Mouse (Mus musculus): Measurements from ENCODE around the gene Pom121l2. TPM values are rescaled to one million over a fixed set of nuclear protein-coding genes. Genes with fewer than 3 reads are reported as not detected.
"Not testable (repeated sequence)": the region's sequence is repeated elsewhere in the genome, so short reads cannot be mapped to it uniquely, and the experiment has no call there.

The Pom121l2 gene
- polyA plus RNA-seq, 1 experiment, result 0.23 TPM

- peak overlapping the region; percentile 84 for H3K4me3 ChIP-seq (ENCODE audit: insufficient read depth, low read length)
- TF ChIP-seq POLR2A (IDR thresholded peaks at IDR 0.05; ENCODE audit: low read depth, low read length), result no peak
- TF ChIP-seq CTCF (IDR thresholded peaks at IDR 0.05; ENCODE audit: borderline replicate concordance, insufficient read depth, low read length), result peak; percentile 93
- no peaks in the 10 kb centered on the region for H3K4me1 ChIP-seq (ENCODE audit: control insufficient read depth, insufficient read depth, low read length)
These were observed 47.9 kb downstream of the Pom121l2 start for GRCm38 (mm10) chr13:22028673-22029460.

GRCm38 (mm10) chr13:22029928-22030327 lies 48.9 kb downstream of the Pom121l2 start:
- Histone ChIP-seq H3K27ac (ENCODE audit: insufficient read depth, low read length) (no peak overlapping the region), H3K4me1 (ENCODE audit: control insufficient read depth, insufficient read depth, low read length) (no peaks in the 10 kb centered on the region; the same call in 1 of the 2 replicates), H3K4me3 (ENCODE audit: insufficient read depth, low read length) (no peak overlapping the region; the same call in 1 of the 2 replicates)
- no peak for TF ChIP-seq CTCF (IDR thresholded peaks at IDR 0.05; ENCODE audit: borderline replicate concordance, insufficient read depth, low read length)
- TF ChIP-seq POLR2A (IDR thresholded peaks at IDR 0.05; ENCODE audit: low read depth, low read length), result no peak

More at GRCm38 (mm10) chr13:22028673-22029460, 47.9 kb downstream of the Pom121l2 start:
- H3K27ac ChIP-seq (ENCODE audit: insufficient read depth, low read length), result peak overlapping the region; percentile 41; the same call in 1 of the 2 replicates

- Histone ChIP-seq H3K4me3 (ENCODE audit: insufficient read depth, low read length) (no peak overlapping the region), H3K4me1 (ENCODE audit: control insufficient read depth, insufficient read depth, low read length) (no peaks in the 10 kb centered on the region; the same call in 1 of the 2 replicates), H3K27ac (ENCODE audit: insufficient read depth, low read length) (no peak overlapping the region)
- no peak for TF ChIP-seq CTCF (IDR thresholded peaks at IDR 0.05; ENCODE audit: borderline replicate concordance, insufficient read depth, low read length)
- no peak for TF ChIP-seq POLR2A (IDR thresholded peaks at IDR 0.05; ENCODE audit: low read depth, low read length)
These were observed 49.5 kb downstream of the Pom121l2 start for GRCm38 (mm10) chr13:22030493-22030892.

GRCm38 (mm10) chr13:22033741-22034442 lies 52.9 kb downstream of the Pom121l2 start:
- TF ChIP-seq CTCF (IDR thresholded peaks at IDR 0.05; ENCODE audit: borderline replicate concordance, insufficient read depth, low read length) (no peak), POLR2A (IDR thresholded peaks at IDR 0.05; ENCODE audit: low read depth, low read length) (no peak)
- Histone ChIP-seq H3K4me3 (ENCODE audit: insufficient read depth, low read length) (peak overlapping the region; percentile 76), H3K4me1 (ENCODE audit: control insufficient read depth, insufficient read depth, low read length) (peaks cover 6% of the 10 kb centered on the region; the same call in 1 of the 2 replicates), H3K27ac (ENCODE audit: insufficient read depth, low read length) (peak overlapping the region; percentile 52)

GRCm38 (mm10) chr13:22034443-22035266 lies 53.7 kb downstream of the Pom121l2 start:
- 0 out of 2 replicates have a peak, but pooled peaks have one; percentile 36 for TF ChIP-seq POLR2A (IDR thresholded peaks at IDR 0.05; ENCODE audit: low read depth, low read length)
- no peak for TF ChIP-seq CTCF (IDR thresholded peaks at IDR 0.05; ENCODE audit: borderline replicate concordance, insufficient read depth, low read length)
- peak overlapping the region; percentile 76 for H3K4me3 ChIP-seq (ENCODE audit: insufficient read depth, low read length)
- H3K4me1 ChIP-seq (ENCODE audit: control insufficient read depth, insufficient read depth, low read length), result peaks cover 6% of the 10 kb centered on the region; the same call in 1 of the 2 replicates
- peak overlapping the region; percentile 95 for H3K27ac ChIP-seq (ENCODE audit: insufficient read depth, low read length)

- Histone ChIP-seq H3K4me3 (ENCODE audit: insufficient read depth, low read length) (peak within 1 kb of the TSS; percentile 76), H3K27ac (ENCODE audit: insufficient read depth, low read length) (peak within 1 kb of the TSS; percentile 95)
- TF ChIP-seq POLR2A (IDR thresholded peaks at IDR 0.05; ENCODE audit: low read depth, low read length), result peak; percentile 56
- H3K4me1 ChIP-seq (ENCODE audit: control insufficient read depth, insufficient read depth, low read length), result not testable (repeated sequence)
These were observed 54.5 kb downstream of the Pom121l2 start, which contains the start of the genes Hist1h2ah and Hist1h2bk for GRCm38 (mm10) chr13:22035267-22036148. TSS of gene Hist1h2ah (minus strand) at chr13:22035568. TSS of gene Hist1h2bk (plus strand) at chr13:22035870.

- H3K4me1 ChIP-seq (ENCODE audit: control insufficient read depth, insufficient read depth, low read length), result peaks cover 6% of the 10 kb centered on the region; the same call in 1 of the 2 replicates
- TF ChIP-seq POLR2A (IDR thresholded peaks at IDR 0.05; ENCODE audit: low read depth, low read length) (peak; percentile 45), CTCF (IDR thresholded peaks at IDR 0.05; ENCODE audit: borderline replicate concordance, insufficient read depth, low read length) (no peak)
- peak overlapping the region; percentile 46 for H3K4me3 ChIP-seq (ENCODE audit: insufficient read depth, low read length)
- H3K27ac ChIP-seq (ENCODE audit: insufficient read depth, low read length), result peak overlapping the region; percentile 41
These were observed 55.4 kb downstream of the Pom121l2 start for GRCm38 (mm10) chr13:22036149-22036956.

GRCm38 (mm10) chr13:22036986-22037385 lies 56.0 kb downstream of the Pom121l2 start:
- Histone ChIP-seq H3K4me3 (ENCODE audit: insufficient read depth, low read length) (no peak overlapping the region), H3K4me1 (ENCODE audit: control insufficient read depth, insufficient read depth, low read length) (peaks cover 6% of the 10 kb centered on the region; the same call in 1 of the 2 replicates), H3K27ac (ENCODE audit: insufficient read depth, low read length) (no peak overlapping the region)
- TF ChIP-seq CTCF (IDR thresholded peaks at IDR 0.05; ENCODE audit: borderline replicate concordance, insufficient read depth, low read length) (no peak), POLR2A (IDR thresholded peaks at IDR 0.05; ENCODE audit: low read depth, low read length) (no peak)
